Mouse (Mus musculus): Measurements from ENCODE around the gene Saysd1.

Saysd1 gene

GRCm38 (mm10) chr14:20112218-20112617 lies 26.1 kb downstream of the Saysd1 start:
- peak; percentile 40 for DNase-seq (ENCODE audit: low read depth, low spot score)

- DNase-seq (ENCODE audit: low read depth, low spot score): no peak
These were observed 27.4 kb downstream of the Saysd1 start for GRCm38 (mm10) chr14:20110945-20111344.

- no peak for DNase-seq (ENCODE audit: low read depth, low spot score)
These were observed 32.1 kb downstream of the Saysd1 start for GRCm38 (mm10) chr14:20106271-20106670.

GRCm38 (mm10) chr14:20103207-20103606 lies 35.1 kb downstream of the Saysd1 start:
- DNase-seq (ENCODE audit: low read depth, low spot score): peak; percentile 28

- no peak for DNase-seq (ENCODE audit: low read depth, low spot score)
These were observed 40.3 kb downstream of the Saysd1 start for GRCm38 (mm10) chr14:20098061-20098460.

- no peak for DNase-seq (ENCODE audit: low read depth, low spot score)
These were observed 43.4 kb downstream of the Saysd1 start for GRCm38 (mm10) chr14:20094942-20095341.

- DNase-seq (ENCODE audit: low read depth, low spot score): peak; percentile 66
These were observed 44.8 kb downstream of the Saysd1 start for GRCm38 (mm10) chr14:20093493-20093892.

- peak; percentile 38 for DNase-seq (ENCODE audit: low read depth, low spot score)
These were observed 54.0 kb downstream of the Saysd1 start for GRCm38 (mm10) chr14:20084335-20084734.

- peak; percentile 89 for DNase-seq (ENCODE audit: low read depth, low spot score)
These were observed 55.6 kb downstream of the Saysd1 start for GRCm38 (mm10) chr14:20082536-20083325.

GRCm38 (mm10) chr14:20081937-20082533 lies 56.3 kb downstream of the Saysd1 start:
- DNase-seq (ENCODE audit: low read depth, low spot score): peak; percentile 12

- DNase-seq (ENCODE audit: low read depth, low spot score): no peak
These were observed 57.2 kb downstream of the Saysd1 start for GRCm38 (mm10) chr14:20081084-20081483.

GRCm38 (mm10) chr14:20077181-20077580 lies 61.2 kb downstream of the Saysd1 start:
- DNase-seq (ENCODE audit: low read depth, low spot score): no peak

- DNase-seq (ENCODE audit: low read depth, low spot score): peak; percentile 82
These were observed 62.8 kb downstream of the Saysd1 start for GRCm38 (mm10) chr14:20075544-20075943.

GRCm38 (mm10) chr14:20074759-20075158 lies 63.6 kb downstream of the Saysd1 start:
- DNase-seq (ENCODE audit: low read depth, low spot score): no peak

GRCm38 (mm10) chr14:20070629-20071028 lies 67.7 kb downstream of the Saysd1 start:
- peak; percentile 56 for DNase-seq (ENCODE audit: low read depth, low spot score)

- no peak for DNase-seq (ENCODE audit: low read depth, low spot score)
These were observed 70.0 kb downstream of the Saysd1 start for GRCm38 (mm10) chr14:20068365-20068764.

- DNase-seq (ENCODE audit: low read depth, low spot score): peak; percentile 83
These were observed 70.8 kb downstream of the Saysd1 start for GRCm38 (mm10) chr14:20067293-20068074.

- no peak for DNase-seq (ENCODE audit: low read depth, low spot score)
These were observed 73.6 kb downstream of the Saysd1 start for GRCm38 (mm10) chr14:20064771-20065170.

GRCm38 (mm10) chr14:20048481-20048835 lies 89.9 kb downstream of the Saysd1 start:
- no peak for DNase-seq (ENCODE audit: low read depth, low spot score)

- DNase-seq (ENCODE audit: low read depth, low spot score): no peak
These were observed 90.4 kb downstream of the Saysd1 start for GRCm38 (mm10) chr14:20047814-20048480.

- peak; percentile 54 for DNase-seq (ENCODE audit: low read depth, low spot score)
These were observed 91.0 kb downstream of the Saysd1 start for GRCm38 (mm10) chr14:20047291-20047690.

- peak; percentile 75 for DNase-seq (ENCODE audit: low read depth, low spot score)
These were observed 94.3 kb downstream of the Saysd1 start for GRCm38 (mm10) chr14:20044036-20044435.

Measured in 3T3-L1 (cell line).